ENCODE assay signal across 29 mouse cellular contexts in genomic region chr13:114230557-114230956, GRCm38 (mm10).
DNase-seq lines count a peak whose midpoint lies in the region; ATAC-seq and TF ChIP-seq lines count a peak whose summit lies in the region.
"Had no signal": no experiment of that assay in that cellular context is flagged by ENCODE, and none has a peak within 500 bp of the region (broad histone marks: within the 10 kb centered on the region; RNA-seq: fewer than 3 reads in every experiment).

No protein-coding gene starts in this region.

- H3K9ac ChIP-seq in heart, postnatal 0 days (replicated peaks; ENCODE audit: low read depth, low read length): no peak overlapping the region
- H3K9ac ChIP-seq: embryonic facial prominence, embryonic 13.5 days; forebrain, embryonic 12.5 days; forebrain, embryonic 15.5 days; hindbrain, embryonic 13.5 days; intestine, embryonic 15.5 days had no signal

- H3K9me3 ChIP-seq in heart, postnatal 0 days (replicated peaks; ENCODE audit: control insufficient read depth, low read length): no peaks in the 10 kb centered on the region
- H3K9me3 ChIP-seq: embryonic facial prominence, embryonic 10.5 days; embryonic facial prominence, embryonic 13.5 days; forebrain, embryonic 12.5 days; forebrain, embryonic 15.5 days; hindbrain, embryonic 10.5 days; hindbrain, embryonic 13.5 days; intestine, embryonic 15.5 days had no signal

- H3K27me3 ChIP-seq in heart, postnatal 0 days (ENCODE audit: control insufficient read depth, insufficient read depth, low read length): no peaks in the 10 kb centered on the region
- H3K27me3 ChIP-seq: embryonic facial prominence, embryonic 13.5 days; forebrain, embryonic 12.5 days; forebrain, embryonic 15.5 days; hindbrain, embryonic 13.5 days; intestine, embryonic 15.5 days had no signal

- peak; percentile 57; the same call in 1 of the 2 replicates for ATAC-seq in heart, postnatal 0 days (ENCODE audit: insufficient read depth, low read depth)
- ATAC-seq: CD4-positive, CD25-positive, alpha-beta regulatory T cell, adult 4 months; forebrain, embryonic 15.5 days; hindbrain, embryonic 16.5 days; intestine, embryonic 15.5 days had no signal

- no peak overlapping the region for H3K4me2 ChIP-seq in heart, postnatal 0 days (ENCODE audit: low read depth, low read length)
- H3K4me2 ChIP-seq: embryonic facial prominence, embryonic 13.5 days; forebrain, embryonic 12.5 days; forebrain, embryonic 15.5 days; hindbrain, embryonic 13.5 days; intestine, embryonic 15.5 days had no signal

- TF ChIP-seq CTCF in heart, postnatal 0 days (IDR thresholded peaks at IDR 0.05; ENCODE audit: low read depth): no peak

- TF ChIP-seq EP300 in heart, postnatal 0 days (IDR thresholded peaks at IDR 0.05; ENCODE audit: low read depth): no peak

- H3K4me1 ChIP-seq in heart, postnatal 0 days (ENCODE audit: control insufficient read depth, insufficient read depth): 0 out of 2 replicates have a peak, but pooled peaks cover 6% of the 10 kb centered on the region
- H3K4me1 ChIP-seq: embryonic facial prominence, embryonic 13.5 days; forebrain, embryonic 15.5 days; intestine, embryonic 15.5 days had no signal

- H3K4me3 ChIP-seq in heart, postnatal 0 days (ENCODE audit: low read depth, low read length): no peak overlapping the region
- H3K4me3 ChIP-seq: embryonic facial prominence, embryonic 10.5 days; embryonic facial prominence, embryonic 13.5 days; erythroblast, embryonic 14.5 days; forebrain, embryonic 12.5 days; forebrain, embryonic 15.5 days; heart, adult 2 months; hindbrain, embryonic 10.5 days; hindbrain, embryonic 13.5 days; intestine, embryonic 15.5 days had no signal

- WGBS in heart, postnatal 0 days: 20% methylated on average over 4 of the region's 4 CpGs

- peak; percentile 91 for DNase-seq in heart, adult 11 months
- no peak for DNase-seq in heart, postnatal 25 days (ENCODE audit: low spot score)
- DNase-seq in heart, adult 9 months (ENCODE audit: low spot score in 2 of 2): peak; percentile 12 to 23
- no peak for DNase-seq in heart, postnatal 4 days
- DNase-seq in heart, postnatal 0 days (ENCODE audit: low spot score): no peak
- peak; percentile 13 for DNase-seq in skeletal muscle tissue, adult 2 months (ENCODE audit: low read depth, low spot score)
- DNase-seq in layer of hippocampus, adult 9-11 months: no peak
- DNase-seq: adrenal gland, adult 2 months; adrenal gland, postnatal 25 days; cerebellum, adult 11-12 months; cerebellum, adult 8-10 months; cerebellum, postnatal 10 days; cerebellum, postnatal 36 days; embryo, embryonic 11 days; gastrocnemius, postnatal 10 days; gastrocnemius, postnatal 36 days; kidney, adult 11 months; kidney, adult 8-10 months had no signal

- intact Hi-C loops in heart, postnatal 25 days (cut with DNase I): no loop called here

- H3K36me3 ChIP-seq in heart, postnatal 0 days (replicated peaks; ENCODE audit: control insufficient read depth, insufficient read depth, low read length): no peaks in the 10 kb centered on the region
- H3K36me3 ChIP-seq: embryonic facial prominence, embryonic 10.5 days; embryonic facial prominence, embryonic 13.5 days; forebrain, embryonic 12.5 days; forebrain, embryonic 15.5 days; hindbrain, embryonic 10.5 days; hindbrain, embryonic 13.5 days; intestine, embryonic 15.5 days had no signal

- H3K27ac ChIP-seq in heart, postnatal 0 days (ENCODE audit: low read depth): no peak overlapping the region
- H3K27ac ChIP-seq: embryonic facial prominence, embryonic 10.5 days; embryonic facial prominence, embryonic 13.5 days; forebrain, embryonic 12.5 days; forebrain, embryonic 15.5 days; heart, adult 2 months; hindbrain, embryonic 10.5 days; hindbrain, embryonic 13.5 days; intestine, embryonic 15.5 days had no signal

Comparison
In these comparisons a context has a peak if more than half of its experiments do, and no peak if none do; other contexts are left out.
1. DNase-seq: peak in heart, adult 11 months (single experiment), heart, adult 9 months (2 of 2) and skeletal muscle tissue, adult 2 months (single experiment); none in heart, postnatal 25 days (single experiment), heart, postnatal 4 days (single experiment), heart, postnatal 0 days (single experiment) and layer of hippocampus, adult 9-11 months (single experiment).